Mouse (Mus musculus) monocyte, adult 5-6 weeks (primary cell): ENCODE data around the gene Tex9. TPM values are rescaled to one million over a fixed set of nuclear protein-coding genes. Genes with fewer than 3 reads are reported as not detected.
"Not testable (repeated sequence)": the region's sequence is repeated elsewhere in the genome, so short reads cannot be mapped to it uniquely, and the experiment has no call there.

ENCODE experiments used
- ATAC-seq: fragments of 153-309, 156-312 bp; replicated peaks from 2 replicates; pipeline ENCODE4 v1.8.0; 2017; ENCODE audit warnings: mild to moderate bottlenecking; ENCODE audit not compliant: low TSS enrichment, insufficient number of reproducible peaks, severe bottlenecking, poor library complexity, low FRiP score
- total RNA-seq: library from RNA; stranded (forward); fragments of 200-1000, 200-491, 200-594 nt; gene quantifications from 3 replicates; pipeline ENCODE4 v1.2.3, GENCODE M21; 2017

Gene Tex9
- total RNA-seq, 1 experiment from 2014 or later, result 11.2 TPM

DNA sequence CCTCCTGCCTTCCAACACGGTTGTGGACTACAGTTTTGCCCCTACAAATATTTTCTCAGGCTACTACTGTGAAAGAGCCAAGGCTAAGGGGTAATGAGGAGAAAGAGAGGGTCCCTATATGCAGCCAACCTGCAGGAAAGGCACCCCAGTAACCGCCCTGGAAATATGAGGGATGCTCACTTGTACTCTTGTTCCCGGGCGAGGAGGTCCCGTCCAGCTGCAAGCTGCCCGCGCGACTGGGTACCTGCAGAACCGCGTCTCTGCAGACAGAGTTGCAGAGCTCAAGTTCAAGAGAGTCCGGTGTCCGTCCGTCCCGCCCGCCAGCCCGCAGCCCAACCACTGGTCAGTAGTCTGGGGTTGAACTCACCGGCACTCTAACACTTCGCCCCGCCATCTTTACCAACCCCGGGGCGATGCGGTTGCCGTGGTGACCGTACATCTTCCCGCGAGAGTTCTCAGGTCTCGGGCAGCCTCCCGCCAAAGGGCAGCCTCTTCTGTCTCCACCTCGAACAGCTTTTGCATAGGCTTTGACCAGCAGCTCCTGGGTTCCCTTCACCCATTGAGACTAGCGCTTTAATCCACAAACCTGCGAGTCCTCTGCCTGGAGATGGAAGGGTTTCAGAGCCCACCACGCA lies 336 bp downstream of the Tex9 start:
- peak; percentile 98 for ATAC-seq

DNA sequence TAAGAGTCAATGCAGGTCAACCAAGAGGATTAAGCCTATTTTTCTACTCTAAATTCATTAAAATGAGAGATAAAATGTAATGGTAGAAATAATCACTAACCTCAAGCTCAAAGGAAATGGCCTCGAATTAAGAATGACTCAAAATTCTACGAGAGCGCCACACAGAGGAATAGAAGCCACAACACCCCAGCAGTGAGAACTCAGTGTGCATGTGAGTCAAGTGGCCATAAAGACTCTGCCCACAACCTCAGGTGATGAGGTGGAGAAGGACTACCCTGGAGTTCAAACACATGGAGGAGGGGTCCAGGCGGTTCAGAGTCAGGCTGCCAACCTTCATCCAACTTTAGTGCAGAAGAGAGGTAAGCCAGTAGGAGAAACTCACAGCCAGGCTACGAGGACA lies 2.9 kb downstream of the Tex9 start:
- no peak for ATAC-seq

DNA sequence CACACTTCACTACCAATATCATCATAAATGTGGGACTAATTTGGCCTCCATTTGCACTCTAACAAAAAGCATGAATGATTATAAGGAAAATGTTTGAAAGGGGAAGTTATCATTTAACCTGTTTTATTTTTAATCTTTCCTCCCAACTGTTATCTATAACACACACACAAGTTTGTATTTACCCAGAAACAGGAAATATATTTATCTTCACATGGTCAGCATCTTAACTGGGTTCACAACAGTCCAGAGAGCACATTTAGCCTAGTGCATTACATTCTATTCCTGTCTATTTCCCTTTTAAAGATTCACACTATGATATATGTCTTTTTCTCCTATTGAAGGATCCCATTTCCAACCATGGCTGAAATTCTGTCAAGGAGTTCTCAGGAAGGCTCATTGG lies 3.5 kb downstream of the Tex9 start:
- no peak for ATAC-seq

DNA sequence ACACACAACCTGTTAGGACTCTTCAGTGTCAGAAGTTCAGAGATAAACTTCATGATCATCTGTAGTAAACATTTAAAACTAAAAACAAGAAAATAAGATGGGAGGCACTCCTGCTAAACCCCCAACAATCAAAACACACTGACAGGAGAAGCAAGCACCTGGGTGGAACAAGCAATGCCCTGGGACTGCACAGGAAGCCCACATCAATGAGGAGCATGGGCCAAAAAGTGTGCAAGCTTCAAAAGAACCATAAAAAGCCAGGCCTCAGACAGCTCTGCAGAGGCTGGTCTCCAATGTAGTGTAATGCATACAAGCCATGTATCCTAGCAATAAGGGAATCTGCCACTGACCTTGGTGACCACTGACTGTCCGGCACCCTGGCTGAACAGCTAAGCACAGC lies 12.7 kb downstream of the Tex9 start:
- no peak for ATAC-seq

DNA sequence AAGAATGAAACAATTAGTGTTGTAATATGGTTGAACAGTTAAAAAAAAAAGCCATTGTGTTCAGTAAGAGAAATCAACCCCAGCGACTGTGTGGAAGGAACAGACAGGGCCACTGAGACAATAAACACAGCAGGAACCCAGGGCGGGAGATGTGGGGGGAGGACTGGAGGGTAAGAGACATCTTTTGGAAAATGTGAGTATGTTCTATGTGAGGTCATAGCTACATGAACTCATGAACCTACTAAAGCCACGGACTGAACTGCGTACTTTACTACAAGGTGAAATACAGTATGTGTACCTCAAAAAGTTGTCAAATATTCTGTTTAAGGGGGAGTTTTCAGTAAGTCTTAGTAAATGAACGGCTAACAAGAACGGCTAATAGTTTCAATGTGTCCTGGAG lies 14.7 kb downstream of the Tex9 start:
- ATAC-seq, result no peak

DNA sequence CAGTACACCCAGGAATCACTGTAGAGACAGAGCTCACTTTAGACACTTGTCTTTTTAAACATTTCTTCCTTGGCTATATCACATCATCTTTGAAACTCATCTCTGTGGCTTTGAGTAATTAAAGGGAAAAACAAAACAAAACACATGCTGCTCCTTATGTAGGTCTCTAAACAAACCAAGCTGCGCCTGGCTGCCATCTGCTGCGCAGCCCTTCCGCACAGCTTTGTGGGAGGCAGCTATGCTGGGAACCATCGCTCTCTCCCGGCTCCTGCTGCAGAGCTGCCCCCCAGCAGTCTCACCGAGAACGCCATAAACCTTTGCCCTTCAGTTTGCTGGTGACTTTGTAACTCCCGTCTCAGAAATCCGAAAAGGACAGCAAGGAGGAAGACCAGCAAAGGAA lies 16.5 kb downstream of the Tex9 start:
- no peak for ATAC-seq

DNA sequence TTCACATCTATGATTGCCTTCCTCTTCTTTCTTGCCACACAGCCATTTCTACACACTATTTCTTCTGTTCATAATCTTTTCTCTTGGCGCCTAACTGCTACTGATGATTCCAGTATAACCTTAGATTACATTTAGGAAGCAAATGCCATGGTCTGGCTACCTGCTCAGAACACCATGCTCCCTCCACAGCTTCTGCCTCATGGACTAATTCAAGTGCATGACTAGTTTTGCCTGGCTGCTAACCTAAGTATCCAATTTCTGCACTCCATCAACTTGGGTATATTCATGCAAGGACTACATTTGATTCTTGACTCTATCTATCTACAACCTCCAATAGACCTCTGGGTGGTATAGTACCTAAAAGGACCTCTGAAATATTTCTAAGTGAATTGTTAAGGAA lies 22.2 kb downstream of the Tex9 start:
- ATAC-seq, result no peak

DNA sequence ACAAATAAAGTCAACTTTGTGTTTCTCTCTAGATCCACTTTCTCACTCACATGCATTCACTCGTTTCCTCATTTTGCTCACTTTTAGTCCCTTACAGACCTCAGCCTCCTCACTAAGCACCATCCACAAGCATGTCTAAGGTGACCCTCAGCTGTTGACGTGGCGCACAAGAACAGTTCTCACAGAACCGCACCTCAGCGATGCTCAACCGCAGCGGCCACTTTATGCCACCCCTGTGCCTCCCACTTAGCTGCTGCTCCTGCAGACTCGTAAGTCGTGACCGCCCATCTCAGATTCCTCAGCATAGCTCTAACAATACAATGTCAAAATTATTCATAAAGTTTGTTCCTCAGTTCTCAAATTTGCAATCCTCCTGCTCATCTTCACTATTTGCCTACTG lies 23.4 kb downstream of the Tex9 start:
- ATAC-seq, result 0 out of 2 replicates have a peak, but pooled peaks have one; percentile 4

DNA sequence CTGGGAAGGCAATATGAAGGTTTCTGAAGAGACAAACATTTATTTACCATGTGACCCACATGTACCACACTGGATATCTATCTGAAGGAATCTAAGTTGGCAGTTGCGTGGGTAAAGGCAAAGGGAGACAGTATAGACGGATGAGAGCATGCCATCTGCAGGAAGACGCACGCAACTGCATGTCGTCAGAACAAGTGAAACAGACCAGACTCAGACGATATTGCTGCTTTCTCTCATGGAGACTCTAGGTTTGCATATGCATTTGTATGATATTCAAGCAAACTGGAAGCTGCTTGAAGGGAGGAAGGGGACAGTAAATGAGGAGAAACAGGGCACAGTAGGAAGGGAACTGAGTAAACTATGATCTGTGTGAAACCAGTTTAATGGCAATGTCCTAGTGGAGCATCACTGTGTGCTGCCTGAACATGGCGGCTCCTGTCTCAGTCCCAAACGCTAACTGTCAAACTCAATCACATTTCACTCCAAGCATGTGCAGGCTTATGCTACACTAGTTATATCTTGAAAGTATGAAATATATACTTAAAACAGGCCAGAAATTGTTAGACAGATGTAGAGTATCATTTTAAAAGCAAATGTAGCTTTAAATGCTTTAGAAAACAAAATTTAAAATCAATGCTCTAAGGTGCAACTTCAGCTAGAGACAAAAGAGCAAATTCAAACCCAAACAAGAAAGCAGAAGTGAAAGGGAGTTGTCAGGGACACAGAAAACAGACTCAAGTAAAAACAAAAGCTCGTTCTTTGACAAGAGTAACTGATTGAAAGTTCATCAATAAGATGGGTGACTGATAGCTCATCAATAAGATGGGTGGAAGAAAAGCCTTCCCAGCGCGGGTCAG lies 24.2 kb downstream of the Tex9 start:
- peak; percentile 88 for ATAC-seq

DNA sequence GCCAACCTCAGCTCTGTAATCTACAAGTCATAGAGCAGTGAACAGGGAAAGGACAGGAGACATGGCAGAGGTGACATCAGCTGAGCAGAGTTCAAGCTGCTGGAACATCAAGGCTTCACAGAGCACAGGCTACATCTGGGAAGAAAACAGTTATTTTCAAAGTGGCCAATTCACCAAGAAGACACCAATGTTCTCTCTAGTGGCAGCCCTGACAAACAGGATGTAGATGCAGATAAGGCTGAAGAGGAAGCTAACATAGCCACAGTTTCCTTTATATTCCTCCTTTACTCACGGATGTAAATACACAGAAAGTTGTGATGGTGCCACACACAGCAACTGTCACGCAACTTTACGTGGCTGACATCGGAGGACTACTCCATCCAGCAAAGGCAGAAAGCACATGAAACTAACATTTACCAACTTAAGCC lies 26.2 kb downstream of the Tex9 start:
- ATAC-seq, result peak; percentile 82

DNA sequence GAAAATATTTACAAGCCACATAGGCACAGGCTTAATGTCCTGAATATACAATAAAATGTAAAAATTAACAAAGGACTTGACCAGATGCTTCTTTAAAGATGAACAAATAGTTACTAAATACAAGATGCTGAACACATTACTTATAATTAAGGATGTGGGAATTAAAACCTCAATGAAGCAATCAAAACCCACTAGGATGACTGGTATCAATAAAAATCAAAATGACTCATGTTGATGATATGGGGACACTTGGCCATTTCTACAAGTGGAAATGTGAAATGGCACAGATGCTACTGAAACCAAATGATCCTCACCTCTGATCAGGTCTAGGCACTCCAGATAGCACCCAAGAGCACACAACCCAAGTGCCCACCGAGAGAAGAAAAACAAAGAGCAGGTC lies 27.2 kb downstream of the Tex9 start:
- ATAC-seq, result no peak

DNA sequence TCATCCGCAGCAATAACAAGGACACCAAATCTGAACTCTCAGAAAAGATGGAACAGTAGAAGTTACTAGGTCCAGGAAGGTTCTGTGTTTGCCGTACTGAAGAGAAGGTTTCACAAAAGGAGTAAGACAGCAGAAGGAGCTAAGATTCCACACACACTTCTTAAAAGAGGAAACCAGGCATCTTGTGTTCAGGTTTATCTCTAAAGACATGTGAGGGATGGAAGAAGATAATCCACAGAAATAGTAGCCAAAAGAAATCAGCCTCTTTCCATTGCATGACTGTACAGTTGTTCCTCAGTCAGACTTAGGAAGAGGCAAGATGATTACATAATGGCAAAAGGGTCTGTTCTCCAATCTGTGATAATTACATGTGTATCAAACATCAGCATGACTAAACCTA lies 29.6 kb downstream of the Tex9 start:
- ATAC-seq, result no peak

DNA sequence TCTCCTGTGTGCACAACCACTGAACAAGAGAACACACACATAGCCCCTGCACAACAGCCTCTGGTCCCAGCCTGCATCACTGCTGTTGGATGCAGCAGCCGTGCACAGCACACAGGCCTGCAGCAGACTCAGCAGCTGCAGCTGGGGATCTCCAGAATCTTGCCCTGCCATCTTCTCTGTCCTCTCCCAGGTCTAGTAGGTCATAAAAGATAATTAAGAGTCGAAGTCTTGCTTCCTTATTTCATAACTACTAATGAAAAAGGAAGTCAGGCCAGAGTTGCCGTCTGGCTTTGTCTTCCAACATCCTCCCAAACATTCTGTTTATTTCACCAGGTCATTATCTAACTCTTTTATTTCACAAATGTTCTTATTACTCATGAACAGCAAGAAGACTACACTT lies 31.2 kb downstream of the Tex9 start:
- peak; percentile 32; the same call in 1 of the 2 replicates for ATAC-seq

DNA sequence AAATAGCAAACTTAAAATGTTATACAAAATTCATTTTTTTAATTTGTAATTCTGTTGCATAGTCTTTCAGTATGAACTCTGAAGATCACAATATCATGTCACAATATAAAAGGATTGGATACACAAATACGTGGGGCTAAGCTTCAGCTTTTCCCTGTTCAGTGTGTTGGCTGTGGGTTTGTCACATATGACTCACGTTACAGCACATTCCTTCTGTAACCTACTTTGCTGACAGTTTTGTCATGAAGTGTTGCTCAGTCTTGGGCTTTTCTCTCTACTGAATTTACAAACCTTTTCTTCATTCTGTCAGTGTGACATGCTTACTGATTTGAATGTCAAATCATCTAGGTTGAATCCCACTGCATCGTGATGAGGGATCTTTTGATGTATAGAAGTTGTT lies 32.3 kb downstream of the Tex9 start:
- ATAC-seq, result no peak

DNA sequence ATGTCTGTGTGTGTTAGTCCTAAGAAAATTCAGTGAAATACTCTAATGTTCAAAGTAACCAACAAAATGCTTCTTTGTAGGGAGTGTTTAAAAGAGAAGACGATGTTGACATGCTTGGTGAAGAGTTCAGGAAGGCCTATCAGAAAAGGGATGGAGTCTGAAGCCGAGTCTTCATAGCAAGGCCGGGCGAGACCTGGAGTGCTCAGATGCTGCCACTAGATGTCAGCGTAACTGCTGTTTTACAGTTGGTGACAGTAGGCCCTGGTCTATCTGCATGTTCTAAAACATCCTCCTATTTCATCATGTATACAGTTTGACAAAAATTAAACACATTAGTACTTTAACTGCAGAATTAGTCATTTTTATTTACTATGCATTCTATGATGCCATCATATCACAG lies 33.8 kb downstream of the Tex9 start:
- peak; percentile 95 for ATAC-seq

DNA sequence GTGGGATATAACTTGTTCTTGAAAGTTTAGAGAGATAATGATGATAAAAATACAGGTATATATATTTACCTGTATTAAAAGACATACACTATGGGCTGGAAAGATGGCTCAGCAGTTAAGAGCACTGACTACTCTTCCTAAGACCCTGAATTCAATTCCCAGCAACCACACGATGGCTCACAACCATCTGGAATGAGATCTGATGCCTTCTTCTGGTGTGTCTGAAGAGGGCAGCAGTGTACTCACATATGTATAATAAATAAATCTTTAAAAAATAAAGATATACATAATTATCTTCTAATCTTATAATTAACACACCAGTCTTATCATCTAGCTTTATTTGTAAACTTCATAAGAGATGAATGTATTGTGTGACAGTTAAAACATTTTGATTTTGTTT lies 35.6 kb downstream of the Tex9 start:
- no peak for ATAC-seq

DNA sequence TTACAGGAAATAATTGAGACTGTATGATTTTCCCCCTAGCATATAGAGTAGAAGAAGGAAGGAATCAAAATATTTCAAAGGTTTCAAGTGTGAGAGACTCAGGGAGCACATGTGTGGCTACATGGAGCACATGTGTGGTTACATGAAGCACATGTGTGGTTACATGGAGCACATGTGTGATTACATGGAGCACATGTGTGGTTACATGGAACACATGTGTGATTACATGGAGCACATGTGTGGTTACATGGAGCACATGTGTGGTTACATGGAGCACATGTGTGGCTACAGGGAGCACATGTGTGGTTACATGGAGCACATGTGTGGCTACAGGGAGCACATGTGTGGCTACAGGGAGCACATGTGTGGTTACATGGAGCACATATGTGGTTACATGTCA lies 37.7 kb downstream of the Tex9 start:
- ATAC-seq, result not testable (repeated sequence)

DNA sequence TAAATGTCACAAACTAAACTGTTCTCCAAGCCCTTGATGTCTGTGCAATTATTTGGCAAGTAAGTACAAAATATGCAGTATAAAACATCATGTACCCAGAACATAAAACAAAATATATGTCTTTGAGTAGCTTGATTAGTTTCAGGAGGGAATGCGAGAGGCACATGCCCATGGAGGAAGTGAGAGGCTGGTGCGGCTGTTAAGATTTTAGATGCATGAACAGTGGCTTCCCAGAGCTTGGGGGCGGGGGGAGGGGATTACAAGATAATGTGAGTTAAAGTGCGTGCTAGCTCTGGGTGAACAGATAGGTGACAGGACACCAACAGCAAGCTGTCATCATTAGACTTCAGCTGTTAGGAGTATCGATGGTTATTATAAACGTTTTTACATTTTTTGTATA lies 40.9 kb downstream of the Tex9 start:
- no peak for ATAC-seq

DNA sequence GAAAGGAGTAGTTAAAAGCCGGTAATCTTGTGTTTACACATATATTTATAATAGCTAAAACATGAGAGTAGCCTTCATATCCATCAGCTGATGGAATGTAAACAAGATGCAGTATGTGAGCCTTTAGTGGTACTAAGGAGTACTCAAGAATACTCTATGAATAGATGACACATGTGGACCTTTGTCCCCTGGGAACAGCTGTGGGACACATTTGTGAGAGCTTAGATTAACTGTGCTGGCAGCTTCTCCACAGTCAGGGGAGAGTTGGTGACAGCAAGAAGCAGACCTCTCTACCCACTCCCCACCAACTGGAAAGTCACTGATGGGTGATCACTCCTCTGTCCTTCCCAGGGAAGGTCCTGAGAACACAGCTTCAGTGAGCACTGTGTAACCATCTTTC lies 41.6 kb downstream of the Tex9 start:
- no peak for ATAC-seq

DNA sequence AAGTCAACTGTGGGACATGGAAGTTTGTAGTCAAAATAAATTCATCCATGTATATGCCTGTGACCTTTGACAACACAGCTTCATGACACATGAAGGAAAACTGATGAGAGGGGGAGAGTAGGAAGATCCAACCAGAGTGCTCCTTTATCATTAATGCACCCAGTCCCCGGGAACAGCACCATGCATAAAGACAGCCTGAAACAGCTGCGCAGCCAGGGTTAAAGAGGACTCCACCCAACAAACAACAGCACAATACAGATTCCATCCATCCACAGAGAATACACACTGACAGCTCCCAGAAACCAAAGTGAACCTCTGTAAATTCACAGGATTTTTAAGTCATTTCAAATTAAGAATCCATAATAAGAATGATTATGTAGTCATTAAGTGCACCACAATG lies 42.2 kb downstream of the Tex9 start:
- no peak for ATAC-seq
